Comparison of ENCODE assay signal across 13 mouse cellular contexts in the genomic region with DNA sequence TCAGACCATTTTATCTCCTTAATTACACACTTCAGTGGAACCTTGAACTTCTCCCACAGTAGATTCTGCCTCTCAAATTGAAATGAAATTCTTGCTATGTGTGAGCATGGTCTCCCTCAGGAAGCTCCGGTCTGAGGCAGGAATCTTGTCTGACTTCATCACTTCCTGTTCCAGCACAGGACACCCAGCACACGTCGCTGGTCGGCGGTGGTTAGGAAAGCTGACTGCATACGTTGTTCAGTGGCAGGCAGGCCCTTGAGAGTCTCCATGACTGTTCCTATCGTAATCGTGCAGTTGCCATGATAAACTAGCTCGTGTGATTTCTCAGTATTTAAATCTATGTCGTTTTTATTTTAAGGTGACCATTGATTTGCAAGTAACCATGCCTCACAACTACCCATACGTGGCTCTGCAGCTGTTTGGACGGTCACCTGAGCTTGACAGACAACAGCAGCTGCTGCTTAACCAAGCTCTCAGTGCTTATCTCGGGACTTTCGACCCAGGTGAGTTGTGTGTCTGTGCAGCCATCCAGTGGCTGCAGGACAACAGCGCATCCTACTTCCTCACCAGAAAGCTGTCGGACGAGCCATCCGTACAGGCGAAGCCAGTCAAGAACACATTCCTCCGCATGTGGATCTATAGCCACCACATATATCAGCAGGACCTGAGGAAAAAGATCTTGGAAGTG. TPM values are rescaled to one million over a fixed set of nuclear protein-coding genes. Genes with fewer than 3 reads are reported as not detected.
DNase-seq lines count a peak whose midpoint lies in the region; ATAC-seq and TF ChIP-seq lines count a peak whose summit lies in the region.
"Had no signal": no experiment of that assay in that cellular context is flagged by ENCODE, and none has a peak within 500 bp of the region (broad histone marks: within the 10 kb centered on the region; RNA-seq: fewer than 3 reads in every experiment).

No protein-coding gene starts in this region.

- no peak overlapping the region for H3K4me2 ChIP-seq in intestine, postnatal 0 days (replicated peaks; ENCODE audit: low read depth)
- no peak overlapping the region for H3K4me2 ChIP-seq in intestine, embryonic 15.5 days (replicated peaks)

- H3K9ac ChIP-seq in intestine, postnatal 0 days (ENCODE audit: low read depth, low read length), result no peak overlapping the region
- H3K9ac ChIP-seq in intestine, embryonic 15.5 days, result no peak overlapping the region
- H3K9ac ChIP-seq: embryonic facial prominence, embryonic 13.5 days; limb, embryonic 15.5 days; midbrain, embryonic 15.5 days; stomach, embryonic 15.5 days had no signal

- 0 out of 2 replicates have a peak, but pooled peaks cover 10% of the 10 kb centered on the region for H3K4me1 ChIP-seq in intestine, postnatal 0 days (replicated peaks; ENCODE audit: control insufficient read depth, insufficient read depth, low read length)
- peaks cover 6% of the 10 kb centered on the region for H3K4me1 ChIP-seq in intestine, embryonic 15.5 days (replicated peaks)

- no peak for ATAC-seq in intestine, postnatal 0 days
- ATAC-seq in intestine, embryonic 15.5 days, result no peak
- ATAC-seq: hindbrain, embryonic 16.5 days; midbrain, embryonic 15.5 days had no signal

- DNase-seq in 416B (ENCODE audit: low read depth) (peak; percentile 74), A20 (ENCODE audit: low read depth, low spot score) (peak; percentile 53)
- DNase-seq in induced T-regulatory cell, adult 2 months (ENCODE audit: low read depth), result peak; percentile 15
- no peak for DNase-seq in right cerebral cortex, postnatal 25 days
- DNase-seq in kidney, postnatal 14 days, result no peak

- no peaks in the 10 kb centered on the region for H3K9me3 ChIP-seq in intestine, postnatal 0 days (ENCODE audit: control insufficient read depth)
- no peaks in the 10 kb centered on the region for H3K9me3 ChIP-seq in intestine, embryonic 15.5 days
- H3K9me3 ChIP-seq: embryonic facial prominence, embryonic 13.5 days; limb, embryonic 15.5 days; midbrain, embryonic 15.5 days; stomach, embryonic 15.5 days had no signal

- 64% methylated on average over 20 of the region's 20 CpGs for WGBS in intestine, postnatal 0 days
- WGBS in intestine, embryonic 15.5 days, result 70% methylated on average over 20 of the region's 20 CpGs

- TF ChIP-seq CTCF in intestine, postnatal 0 days (IDR thresholded peaks at IDR 0.05; ENCODE audit: low read depth), result peak; percentile 63

- H3K36me3 ChIP-seq in intestine, postnatal 0 days (ENCODE audit: control insufficient read depth, insufficient read depth), result peaks cover 5% of the 10 kb centered on the region; the same call in 1 of the 2 replicates
- no peaks in the 10 kb centered on the region for H3K36me3 ChIP-seq in intestine, embryonic 15.5 days
- H3K36me3 ChIP-seq: stomach, embryonic 15.5 days had no signal

- H3K4me3 ChIP-seq in intestine, postnatal 0 days (ENCODE audit: low read depth, low read length), result no peak overlapping the region
- no peak overlapping the region for H3K4me3 ChIP-seq in intestine, embryonic 15.5 days (replicated peaks)

- no peak overlapping the region; the same call in 1 of the 2 replicates for H3K27ac ChIP-seq in intestine, postnatal 0 days (ENCODE audit: low read depth, low read length)
- no peak overlapping the region for H3K27ac ChIP-seq in intestine, embryonic 15.5 days
- H3K27ac ChIP-seq: embryonic facial prominence, embryonic 13.5 days; limb, embryonic 15.5 days; midbrain, embryonic 15.5 days; stomach, embryonic 15.5 days had no signal

- no peaks in the 10 kb centered on the region for H3K27me3 ChIP-seq in intestine, postnatal 0 days (replicated peaks; ENCODE audit: control insufficient read depth, insufficient read depth, low read length)
- no peaks in the 10 kb centered on the region for H3K27me3 ChIP-seq in intestine, embryonic 15.5 days (replicated peaks)
- H3K27me3 ChIP-seq: embryonic facial prominence, embryonic 13.5 days; limb, embryonic 15.5 days; midbrain, embryonic 15.5 days; stomach, embryonic 15.5 days had no signal

RNA-seq across cellular contexts. Expression of gene Rwdd2a, which starts 2.0 kb away (rescaled TPM):
- polyA plus RNA-seq in intestine, postnatal 0 days (2015; fragmentation: Nextera tagmentation; extraction: Ambion mirVana), result 5.8 and 6.5 TPM in 2 replicates
- 2.7 and 2.9 TPM in 2 replicates for polyA plus RNA-seq in intestine, embryonic 15.5 days (2015; fragmentation: Nextera tagmentation; extraction: Ambion mirVana)
- polyA plus RNA-seq: erythroblast, embryonic 14.5 days had no signal

RNA-seq across cellular contexts. Expression of gene Pgm3, which starts 2.1 kb away (rescaled TPM):
- polyA plus RNA-seq in intestine, postnatal 0 days (2015; fragmentation: Nextera tagmentation; extraction: Ambion mirVana), result 84.4 and 85.0 TPM in 2 replicates
- 40.6 and 42.4 TPM in 2 replicates for polyA plus RNA-seq in intestine, embryonic 15.5 days (2015; fragmentation: Nextera tagmentation; extraction: Ambion mirVana)

Comparison
In these comparisons a context has a peak if more than half of its experiments do, and no peak if none do; other contexts are left out.
1. DNase-seq: peak in 416B (single experiment), A20 (single experiment) and induced T-regulatory cell, adult 2 months (single experiment); none in right cerebral cortex, postnatal 25 days (single experiment) and kidney, postnatal 14 days (single experiment).